Mouse (Mus musculus) forebrain, embryonic 13.5 days (tissue): Measurements from ENCODE around the gene Psrc1. TPM values are rescaled to one million over a fixed set of nuclear protein-coding genes. Genes with fewer than 3 reads are reported as not detected.

ENCODE experiments used
- ATAC-seq: fragments of 200-750 bp; cut with Nextera tagmentation; 2 replicates; pipeline ENCODE4 v1.8.0; 2017
- H3K27ac ChIP-seq: fragments of 300-500 bp; sonication (generic); 2 replicates; pipeline ENCODE4 v1.5.1; 2015; ENCODE audit warnings: inconsistent platforms, mild to moderate bottlenecking, moderate library complexity
- H3K27me3 ChIP-seq: fragments of 300-500 bp; sonication (generic); 2 replicates; pipeline ENCODE4 v1.6.1; 2015; ENCODE audit warnings: mild to moderate bottlenecking, inconsistent platforms
- H3K36me3 ChIP-seq: fragments of 300-500 bp; sonication (generic); 2 replicates; pipeline ENCODE4 v1.6.1; 2015; ENCODE audit warnings: mild to moderate bottlenecking, inconsistent platforms; ENCODE audit not compliant: poor library complexity, severe bottlenecking
- H3K4me1 ChIP-seq: fragments of 300-500 bp; sonication (generic); 2 replicates; pipeline ENCODE4 v1.6.1; 2015; ENCODE audit warnings: inconsistent platforms
- H3K4me2 ChIP-seq: fragments of 300-500 bp; sonication (generic); 2 replicates; pipeline ENCODE4 v1.6.1; 2015; ENCODE audit warnings: inconsistent platforms, mild to moderate bottlenecking, moderate library complexity
- H3K4me3 ChIP-seq: fragments of 300-500 bp; sonication (generic); 2 replicates; pipeline ENCODE4 v1.5.1; 2015; ENCODE audit warnings: mild to moderate bottlenecking, inconsistent platforms
- H3K9ac ChIP-seq: fragments of 300-500 bp; sonication (generic); 2 replicates; pipeline ENCODE4 v1.6.1; 2015; ENCODE audit warnings: mild to moderate bottlenecking, inconsistent platforms
- H3K9me3 ChIP-seq: fragments of 300-500 bp; sonication (generic); replicated peaks from 2 replicates; pipeline ENCODE4 v1.6.1; 2016; ENCODE audit warnings: inconsistent platforms
- WGBS: fragments of 180-500 bp; shearing (Covaris S2); methylation state at CpG from one replicate; pipeline ENCODE4 v1.1.7; 2015; 5-methylcytosine and 5-hydroxymethylcytosine counted together
- polyA plus RNA-seq: library from polyadenylated mRNA; unstranded; fragments of >200 nt; fragmentation: Nextera tagmentation; extraction: Ambion mirVana; gene quantifications from 2 replicates; pipeline ENCODE4 v1.2.1, GENCODE M21; 2015

Gene Psrc1
- polyA plus RNA-seq, 1 experiment from 2014 or later, result 68.6 TPM

DNA sequence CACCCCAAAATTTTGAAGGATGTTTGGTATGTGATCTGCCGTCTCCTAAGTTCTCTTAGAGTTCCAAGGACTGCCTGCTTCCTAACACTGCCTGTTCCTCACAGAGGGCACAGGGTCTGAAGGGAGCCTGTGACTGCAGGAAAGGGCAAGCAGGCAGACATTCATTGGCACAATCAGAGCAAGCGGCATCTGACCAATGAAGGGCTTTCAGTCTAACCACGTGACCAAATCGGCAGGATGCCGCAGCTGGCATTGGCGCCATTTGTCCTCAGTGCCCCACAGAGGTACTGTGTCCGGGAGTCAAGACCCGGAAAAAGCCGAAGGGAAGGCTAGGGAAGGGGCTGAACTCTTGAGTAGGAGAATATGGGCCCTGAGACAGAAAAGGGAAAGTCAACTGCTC is 16.5 kb upstream of the Psrc1 start:
- H3K4me3 ChIP-seq, result no peak overlapping the region; the same call in 1 of the 2 replicates
- no peaks in the 10 kb centered on the region for H3K9me3 ChIP-seq
- 73% methylated on average over 9 of the region's 9 CpGs for WGBS
- H3K4me1 ChIP-seq, result peaks cover 11% of the 10 kb centered on the region; the same call in 1 of the 2 replicates
- no peak overlapping the region for H3K27ac ChIP-seq
- H3K9ac ChIP-seq, result no peak overlapping the region
- H3K27me3 ChIP-seq, result no peaks in the 10 kb centered on the region
- peak; percentile 52 for ATAC-seq
- H3K4me2 ChIP-seq, result peak overlapping the region; percentile 36
- no peaks in the 10 kb centered on the region for H3K36me3 ChIP-seq

DNA sequence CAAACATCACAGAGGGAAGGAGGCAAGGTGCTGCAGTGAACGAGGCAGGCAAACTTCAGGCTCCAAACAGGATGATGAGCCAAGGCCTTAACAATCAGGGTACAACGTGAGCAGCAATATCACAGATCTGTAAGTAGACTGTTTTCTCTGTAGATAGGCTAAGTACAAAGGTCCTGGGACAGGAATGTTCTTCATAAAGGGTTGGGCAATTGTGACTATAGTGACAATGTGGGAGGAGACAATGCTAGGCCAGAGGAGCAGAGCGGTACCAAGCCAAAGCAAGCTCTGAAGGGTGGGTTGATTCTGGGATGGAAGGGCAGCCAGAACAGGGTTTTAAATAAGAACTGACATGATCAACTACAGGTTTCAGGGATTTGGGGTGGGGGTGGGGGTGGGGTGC is 15.8 kb upstream of the Psrc1 start:
- no peak for ATAC-seq
- Histone ChIP-seq H3K27me3 (no peaks in the 10 kb centered on the region), H3K27ac (no peak overlapping the region), H3K4me3 (no peak overlapping the region), H3K4me1 (peaks cover 11% of the 10 kb centered on the region; the same call in 1 of the 2 replicates), H3K4me2 (0 out of 2 replicates have a peak overlapping the region, but pooled peaks have one; percentile 36), H3K9ac (no peak overlapping the region), H3K9me3 (no peaks in the 10 kb centered on the region), H3K36me3 (no peaks in the 10 kb centered on the region)
- 85% methylated on average over 3 of the region's 3 CpGs for WGBS

DNA sequence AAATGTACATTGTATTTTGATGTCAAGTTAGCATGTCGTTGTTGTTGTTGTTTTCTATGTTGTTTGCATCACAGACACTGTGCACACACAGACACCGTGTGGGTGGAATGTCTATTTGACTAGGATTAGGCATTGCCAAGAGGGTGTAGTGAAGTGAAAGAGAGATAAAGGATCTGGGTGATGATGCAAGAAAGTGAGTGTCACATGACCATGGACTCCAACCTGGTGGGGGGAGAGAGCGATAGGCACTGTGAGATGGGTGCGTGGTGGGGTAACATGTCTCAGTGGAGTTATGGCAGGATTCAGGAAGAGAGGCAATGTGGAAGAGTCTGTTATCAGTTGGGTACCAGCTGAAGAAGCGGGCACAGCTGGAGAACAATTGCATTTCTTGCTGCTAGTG is 14.9 kb upstream of the Psrc1 start:
- ATAC-seq, result no peak
- Histone ChIP-seq H3K4me3 (no peak overlapping the region), H3K9me3 (no peaks in the 10 kb centered on the region), H3K4me1 (peaks cover 7% of the 10 kb centered on the region; the same call in 1 of the 2 replicates), H3K36me3 (no peaks in the 10 kb centered on the region), H3K9ac (no peak overlapping the region), H3K27ac (no peak overlapping the region), H3K4me2 (no peak overlapping the region), H3K27me3 (no peaks in the 10 kb centered on the region)
- WGBS, result 82% methylated on average over 5 of the region's 5 CpGs

DNA sequence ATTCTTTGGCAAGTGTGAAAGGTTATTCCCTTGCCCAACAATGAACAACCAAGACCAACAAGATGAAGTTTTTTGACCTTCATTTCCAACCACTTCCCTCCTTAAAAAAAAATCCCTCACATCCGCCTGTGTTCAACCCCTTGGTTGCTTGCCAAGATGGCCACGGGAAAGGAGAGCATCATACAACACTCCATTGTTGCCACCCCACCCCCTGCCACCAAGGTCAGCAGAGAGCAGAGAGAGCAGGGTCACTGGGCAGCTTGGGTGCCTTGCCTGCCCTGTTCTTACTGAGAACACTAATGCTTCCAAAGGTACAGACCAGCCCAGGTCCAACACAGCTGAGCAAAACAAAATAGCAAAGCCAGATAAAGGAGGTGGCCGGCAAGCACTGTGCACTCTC is 11.4 kb upstream of the Psrc1 start:
- H3K9ac ChIP-seq, result no peak overlapping the region

DNA sequence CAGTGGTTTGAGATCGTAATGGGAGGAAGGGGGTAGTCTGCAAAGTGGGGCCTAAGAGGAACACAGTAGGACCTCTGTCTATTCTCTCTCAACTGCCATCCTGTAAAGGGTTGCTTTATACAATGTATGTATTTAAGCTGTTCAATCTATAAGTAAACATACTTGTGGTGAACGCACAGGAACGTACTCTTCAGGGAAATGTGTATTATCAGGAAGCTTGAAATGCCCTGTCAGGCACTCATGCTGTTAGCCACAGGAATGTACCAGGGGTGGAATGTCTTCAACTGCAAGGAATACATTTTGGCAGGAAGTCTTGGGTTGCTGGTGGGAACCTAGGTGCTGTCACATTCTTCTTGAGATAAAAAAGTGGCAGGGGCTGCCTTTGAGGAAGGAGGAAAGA is 10.9 kb upstream of the Psrc1 start:
- Histone ChIP-seq H3K27me3 (no peaks in the 10 kb centered on the region), H3K36me3 (no peaks in the 10 kb centered on the region), H3K9ac (no peak overlapping the region), H3K9me3 (no peaks in the 10 kb centered on the region), H3K4me2 (no peak overlapping the region), H3K27ac (no peak overlapping the region), H3K4me3 (no peak overlapping the region), H3K4me1 (no peaks in the 10 kb centered on the region)
- no peak for ATAC-seq
- 92% methylated on average over 3 of the region's 3 CpGs for WGBS

More for the DNA sequence above, 11.4 kb upstream of the Psrc1 start:
- no peaks in the 10 kb centered on the region for H3K27me3 ChIP-seq
- no peak overlapping the region for H3K4me3 ChIP-seq
- 67% methylated on average over 3 of the region's 3 CpGs for WGBS
- H3K4me2 ChIP-seq, result no peak overlapping the region
- no peak overlapping the region for H3K27ac ChIP-seq
- no peak for ATAC-seq
- H3K9me3 ChIP-seq, result no peaks in the 10 kb centered on the region
- H3K36me3 ChIP-seq, result no peaks in the 10 kb centered on the region
- no peaks in the 10 kb centered on the region for H3K4me1 ChIP-seq

DNA sequence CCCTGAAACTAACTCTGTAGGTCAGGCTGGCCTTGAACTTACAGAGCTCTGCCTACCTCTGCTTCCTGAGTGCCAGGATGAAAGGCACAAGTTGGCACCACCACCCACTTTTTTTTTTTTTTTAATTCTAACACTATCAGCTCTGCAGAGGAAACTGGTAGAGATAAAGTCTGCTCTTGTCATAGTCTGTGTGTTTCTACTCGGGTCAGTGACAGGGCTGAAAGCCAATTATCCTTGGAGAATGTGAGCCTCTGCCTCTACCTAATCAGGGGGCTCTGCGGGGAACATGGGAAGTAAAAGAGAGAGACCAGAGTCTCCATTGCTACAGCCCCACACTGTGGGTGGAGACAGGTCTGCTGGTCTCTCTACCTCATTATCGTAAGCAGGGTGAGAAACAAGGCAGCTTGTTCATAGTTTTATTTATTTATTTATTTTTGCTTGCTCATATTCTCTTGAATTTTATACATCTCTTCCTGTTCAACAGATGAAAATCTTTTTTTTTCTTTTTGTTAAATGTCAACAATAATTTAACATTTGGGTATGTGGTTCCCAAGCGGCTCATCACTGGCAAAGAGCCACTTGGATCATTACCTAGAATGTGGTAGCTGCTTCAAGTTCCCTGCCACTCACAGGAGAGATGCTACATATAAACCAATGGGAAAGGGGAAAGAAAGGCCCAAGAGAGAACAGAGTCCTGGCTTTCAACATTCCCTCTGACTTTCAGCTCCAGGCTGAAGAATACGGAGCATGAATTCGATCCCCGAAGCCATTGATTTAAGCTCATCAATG is 4.6 kb upstream of the Psrc1 start:
- Histone ChIP-seq H3K36me3 (no peaks in the 10 kb centered on the region), H3K27me3 (no peaks in the 10 kb centered on the region), H3K4me1 (peaks cover 16% of the 10 kb centered on the region), H3K27ac (no peak overlapping the region), H3K9me3 (no peaks in the 10 kb centered on the region), H3K9ac (no peak overlapping the region), H3K4me2 (no peak overlapping the region), H3K4me3 (no peak overlapping the region)
- ATAC-seq, result no peak
- 67% methylated on average over 7 of the region's 7 CpGs for WGBS

DNA sequence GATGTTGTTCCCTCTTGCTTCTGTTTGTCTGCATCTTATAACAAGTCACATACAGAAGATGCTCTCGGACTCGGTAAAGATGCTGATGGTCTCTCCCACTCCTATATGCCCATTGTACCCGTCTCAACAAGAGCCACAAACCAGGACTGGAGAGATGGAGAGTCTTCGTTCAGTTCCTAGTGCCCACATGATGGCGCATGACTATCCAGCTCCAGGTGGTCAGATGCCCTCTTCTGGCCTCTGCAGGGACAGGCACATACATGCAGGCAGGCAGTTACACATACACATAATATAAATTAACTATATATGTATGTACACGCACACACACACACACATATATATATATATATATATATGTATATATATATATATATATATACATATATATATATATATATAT is 2.9 kb upstream of the Psrc1 start:
- H3K4me2 ChIP-seq, result no peak overlapping the region
- 76% methylated on average over 6 of the region's 6 CpGs for WGBS

DNA sequence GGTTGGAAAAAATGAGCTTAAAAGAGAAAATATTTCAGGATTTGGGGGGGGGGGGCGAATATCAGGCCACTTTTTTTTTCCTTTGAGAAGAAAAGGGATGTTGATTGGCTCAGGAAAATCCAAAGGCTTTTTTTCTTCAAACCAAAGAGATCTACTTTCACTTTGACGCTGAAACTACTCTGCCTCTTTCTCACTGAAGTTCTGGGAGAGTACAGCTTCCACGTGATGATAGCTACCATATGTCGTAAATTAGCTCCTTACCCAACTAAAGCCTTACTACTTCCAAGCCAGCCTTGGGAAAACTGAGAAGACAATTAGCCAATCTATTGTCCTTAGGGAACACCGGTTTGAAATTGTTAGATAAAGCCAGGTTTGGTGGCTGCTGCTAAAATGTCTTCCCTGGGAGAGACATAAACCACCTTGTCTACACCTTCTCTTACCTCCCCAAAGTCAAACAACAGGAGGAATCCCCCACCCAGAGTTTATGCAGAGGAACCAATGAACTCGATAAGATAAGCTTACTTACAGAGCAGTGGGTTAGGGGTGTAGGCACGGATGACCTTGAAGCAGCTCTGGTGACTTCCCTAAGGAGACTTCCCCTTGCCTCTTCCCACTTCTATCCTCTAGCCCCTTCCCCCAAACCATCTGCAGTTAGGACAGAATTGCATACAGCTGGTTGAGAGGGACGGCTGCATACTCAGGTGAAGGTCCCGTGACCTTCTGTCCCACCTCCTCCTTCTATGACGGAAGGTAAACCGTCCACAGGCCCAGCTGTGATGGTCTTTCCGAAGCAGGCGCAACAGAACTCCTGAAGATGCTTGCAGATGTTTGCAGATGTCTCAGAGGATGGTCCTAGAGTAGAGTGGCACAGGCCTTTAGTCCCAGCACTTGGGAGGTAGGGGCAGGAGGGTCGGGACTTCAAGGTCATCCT is 1.4 kb upstream of the Psrc1 start:
- peaks cover 16% of the 10 kb centered on the region for H3K36me3 ChIP-seq
- H3K4me3 ChIP-seq, result no peak overlapping the region
- H3K9ac ChIP-seq, result no peak overlapping the region
- peaks cover 38% of the 10 kb centered on the region for H3K4me1 ChIP-seq
- no peaks in the 10 kb centered on the region for H3K9me3 ChIP-seq
- no peak overlapping the region for H3K27ac ChIP-seq
- peak overlapping the region; percentile 73 for H3K4me2 ChIP-seq
- no peaks in the 10 kb centered on the region for H3K27me3 ChIP-seq
- 83% methylated on average over 14 of the region's 14 CpGs for WGBS
- no peak for ATAC-seq

More for the DNA sequence above, 2.9 kb upstream of the Psrc1 start:
- Histone ChIP-seq H3K4me3 (no peak overlapping the region), H3K27me3 (no peaks in the 10 kb centered on the region), H3K4me1 (peaks cover 32% of the 10 kb centered on the region), H3K36me3 (0 out of 2 replicates have a peak, but pooled peaks cover under 1% of the 10 kb centered on the region), H3K27ac (no peak overlapping the region), H3K9ac (no peak overlapping the region), H3K9me3 (no peaks in the 10 kb centered on the region)
- no peak for ATAC-seq

DNA sequence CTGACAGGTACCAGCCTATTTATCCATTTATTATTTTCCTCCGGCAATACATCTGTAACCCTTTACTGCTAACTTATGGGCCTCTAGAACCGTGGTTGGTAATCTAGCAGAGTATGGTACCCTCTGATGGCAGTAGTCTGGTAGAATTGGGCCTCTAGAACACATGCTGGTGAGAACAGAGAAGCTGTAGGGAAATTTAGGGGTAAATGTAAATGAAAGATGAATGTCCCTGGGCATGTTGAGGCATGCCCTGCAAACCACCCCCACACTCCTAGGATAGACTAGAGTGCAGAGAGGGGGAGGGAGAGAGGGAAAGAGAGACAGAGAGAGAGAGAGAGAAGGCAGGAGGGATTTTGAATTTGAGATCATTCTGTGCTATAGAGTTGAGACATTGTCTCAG is 786 bp downstream of the Psrc1 start:
- no peaks in the 10 kb centered on the region for H3K27me3 ChIP-seq
- 43% methylated on average over 2 of the region's 2 CpGs for WGBS
- H3K4me3 ChIP-seq, result peak overlapping the region; percentile 61
- no peak for ATAC-seq
- H3K9me3 ChIP-seq, result no peaks in the 10 kb centered on the region
- H3K36me3 ChIP-seq, result peaks cover 21% of the 10 kb centered on the region
- no peak overlapping the region for H3K27ac ChIP-seq
- peaks cover 46% of the 10 kb centered on the region for H3K4me1 ChIP-seq
- peak overlapping the region; percentile 73 for H3K4me2 ChIP-seq
- peak overlapping the region; percentile 70 for H3K9ac ChIP-seq

DNA sequence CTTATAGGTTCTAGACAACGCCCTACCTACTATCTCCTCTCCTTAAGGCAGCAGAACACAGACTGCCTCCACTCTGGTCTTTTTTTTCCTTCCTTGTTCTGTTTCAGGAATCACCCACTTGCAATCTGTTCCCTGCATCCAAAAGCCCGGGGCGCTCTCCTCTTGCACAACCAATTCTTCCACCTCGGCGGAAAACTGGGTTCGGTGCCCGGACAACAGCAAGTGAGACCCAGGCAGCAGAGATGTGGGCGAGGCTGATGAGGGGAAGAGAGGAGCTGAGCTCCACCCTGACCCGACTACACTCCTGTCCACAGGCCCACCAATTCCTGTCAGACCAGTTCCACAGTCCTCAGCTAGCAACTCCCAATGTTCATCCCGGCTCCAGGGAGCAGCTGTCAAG is 2.5 kb downstream of the Psrc1 start:
- Histone ChIP-seq H3K36me3 (peaks cover 29% of the 10 kb centered on the region), H3K4me3 (no peak overlapping the region), H3K27ac (no peak overlapping the region), H3K4me1 (peaks cover 48% of the 10 kb centered on the region), H3K27me3 (no peaks in the 10 kb centered on the region), H3K9ac (no peak overlapping the region), H3K9me3 (no peaks in the 10 kb centered on the region), H3K4me2 (no peak overlapping the region)
- no peak for ATAC-seq
- WGBS, result 95% methylated on average over 10 of the region's 10 CpGs

DNA sequence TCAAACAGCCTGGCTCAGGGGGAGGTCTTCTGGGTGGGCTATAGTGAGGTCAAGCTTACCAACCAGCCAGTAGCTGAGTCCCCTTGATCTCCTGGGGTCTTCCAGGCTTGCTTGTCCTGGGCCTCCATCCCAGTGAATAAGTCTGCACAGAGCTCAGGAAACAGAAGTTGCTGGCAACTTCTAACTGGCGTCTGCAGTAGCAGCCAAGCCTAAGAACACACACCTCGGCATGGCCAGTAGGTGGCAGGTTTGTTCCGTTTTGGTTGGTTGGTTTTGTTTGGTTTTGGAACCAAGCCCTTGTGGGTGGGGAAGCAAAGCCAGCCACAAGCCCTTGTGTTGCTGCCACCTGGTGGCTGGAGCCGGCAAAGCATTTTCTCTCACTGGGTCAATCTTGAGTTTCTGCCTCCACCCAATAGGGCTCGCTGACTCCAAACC is 5.5 kb downstream of the Psrc1 start:
- Histone ChIP-seq H3K4me2 (no peak overlapping the region), H3K27me3 (no peaks in the 10 kb centered on the region), H3K9ac (0 out of 2 replicates have a peak overlapping the region, but pooled peaks have one; percentile 9), H3K9me3 (no peaks in the 10 kb centered on the region), H3K36me3 (peaks cover 58% of the 10 kb centered on the region), H3K27ac (peak overlapping the region; percentile 53), H3K4me3 (no peak overlapping the region), H3K4me1 (peaks cover 39% of the 10 kb centered on the region)
- peak; percentile 76 for ATAC-seq
- WGBS, result 0% methylated on average over 5 of the region's 5 CpGs

DNA sequence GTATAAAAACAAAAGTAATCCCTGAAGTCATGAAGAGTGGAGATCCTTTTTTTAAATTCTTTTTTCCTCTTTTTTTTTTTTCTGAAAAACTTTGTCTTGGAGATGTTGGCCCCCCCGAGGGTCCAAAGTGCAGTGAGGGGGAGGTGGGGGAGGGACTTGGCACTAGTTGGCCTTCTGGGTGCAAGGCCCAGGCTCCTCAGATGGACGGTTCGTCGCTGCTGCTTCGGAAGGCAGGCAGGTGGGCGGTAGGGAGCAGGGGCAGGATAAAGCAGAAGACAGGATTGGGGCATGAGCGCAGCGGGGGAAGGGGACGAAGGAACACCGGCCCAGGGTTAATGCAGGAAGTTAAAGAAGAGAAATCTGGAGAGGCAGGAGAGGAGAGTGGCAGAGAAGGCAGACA is 8.7 kb downstream of the Psrc1 start:
- ATAC-seq, result no peak
- Histone ChIP-seq H3K4me2 (no peak overlapping the region), H3K4me3 (no peak overlapping the region), H3K4me1 (peaks cover 17% of the 10 kb centered on the region; the same call in 1 of the 2 replicates), H3K9ac (no peak overlapping the region; the same call in 1 of the 2 replicates), H3K9me3 (no peaks in the 10 kb centered on the region), H3K36me3 (peaks cover 73% of the 10 kb centered on the region), H3K27me3 (no peaks in the 10 kb centered on the region), H3K27ac (no peak overlapping the region)
- 22% methylated on average over 10 of the region's 10 CpGs for WGBS
